Mouse (Mus musculus): Measurements from ENCODE around the gene Odc1.

- TF ChIP-seq CTCF (IDR thresholded peaks at IDR 0.05; ENCODE audit: low read depth) (no peak), EP300 (optimal IDR thresholded peaks at IDR 0.05) (no peak)
These were observed 31.4 kb downstream of the Odc1 start for GRCm38 (mm10) chr12:17576041-17576440.
